Comparison of ENCODE assay signal across 8 mouse cellular contexts in the genomic region with DNA sequence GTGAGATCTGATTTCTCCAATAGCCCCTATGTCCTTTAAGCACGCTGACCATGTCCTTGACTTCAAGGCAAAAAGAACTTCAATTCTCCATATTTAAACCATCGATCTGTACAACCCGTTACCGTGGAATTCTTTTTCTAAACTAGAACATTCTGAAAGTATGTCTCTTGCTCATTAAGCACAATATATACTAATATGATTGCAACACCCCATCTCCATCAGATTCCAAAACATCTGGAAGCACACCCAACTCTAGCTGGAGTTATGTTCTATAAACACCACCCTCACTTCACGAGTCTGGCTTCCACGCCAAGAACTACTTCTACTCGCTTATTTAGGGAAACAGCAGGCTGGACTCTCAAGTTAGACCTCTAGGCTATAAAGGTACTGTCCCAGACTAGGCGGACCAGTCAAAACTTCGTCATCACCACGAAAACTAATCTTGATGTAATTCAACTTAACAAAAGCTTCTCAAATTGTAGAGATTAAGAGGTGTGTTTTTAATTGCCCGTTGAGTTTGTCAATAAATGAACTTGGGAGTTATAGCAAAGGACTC. TPM values are rescaled to one million over a fixed set of nuclear protein-coding genes. Genes with fewer than 3 reads are reported as not detected.
A peak's percentile ranks its signal among the peaks of the same experiment; 100 is the strongest.
DNase-seq lines count a peak whose midpoint lies in the region; ATAC-seq and TF ChIP-seq lines count a peak whose summit lies in the region.

No protein-coding gene starts in this region.

- no peak for ATAC-seq in kidney, postnatal 0 days (replicated peaks; ENCODE audit: low FRiP score, low read depth)
- no peak for ATAC-seq in hindbrain, embryonic 16.5 days
- no peak for ATAC-seq in midbrain, embryonic 11.5 days (ENCODE audit: low FRiP score)

- peaks cover 11% of the 10 kb centered on the region for H3K4me1 ChIP-seq in kidney, postnatal 0 days (replicated peaks; ENCODE audit: insufficient read depth, low read length)
- H3K4me1 ChIP-seq in forebrain, embryonic 10.5 days: peaks cover 39% of the 10 kb centered on the region
- peaks cover 20% of the 10 kb centered on the region for H3K4me1 ChIP-seq in hindbrain, embryonic 16.5 days (ENCODE audit: control insufficient read depth, insufficient read depth, low read depth, low read length)
- H3K4me1 ChIP-seq in midbrain, embryonic 11.5 days (ENCODE audit: control insufficient read depth, insufficient read depth, low read length): peaks cover 16% of the 10 kb centered on the region

- no peaks in the 10 kb centered on the region; the same call in 1 of the 2 replicates for H3K36me3 ChIP-seq in kidney, postnatal 0 days (ENCODE audit: insufficient read depth, low read length)
- peaks cover 16% of the 10 kb centered on the region for H3K36me3 ChIP-seq in forebrain, embryonic 10.5 days (replicated peaks)
- no peaks in the 10 kb centered on the region for H3K36me3 ChIP-seq in hindbrain, embryonic 16.5 days (ENCODE audit: control insufficient read depth, insufficient read depth, low read length)
- H3K36me3 ChIP-seq in midbrain, embryonic 11.5 days (ENCODE audit: control insufficient read depth, insufficient read depth, low read length): no peaks in the 10 kb centered on the region

- 27% methylated on average over 11 of the region's 11 CpGs for WGBS in kidney, postnatal 0 days
- 52% methylated on average over 11 of the region's 11 CpGs for WGBS in forebrain, embryonic 10.5 days
- WGBS in hindbrain, embryonic 16.5 days: 39% methylated on average over 11 of the region's 11 CpGs
- WGBS in midbrain, embryonic 11.5 days: 47% methylated on average over 11 of the region's 11 CpGs

- H3K27ac ChIP-seq in kidney, postnatal 0 days: peak overlapping the region; percentile 92
- H3K27ac ChIP-seq in forebrain, embryonic 10.5 days: peak overlapping the region; percentile 96
- peak overlapping the region; percentile 95; the same call in 1 of the 2 replicates for H3K27ac ChIP-seq in hindbrain, embryonic 16.5 days (ENCODE audit: low read depth, low read length)
- H3K27ac ChIP-seq in midbrain, embryonic 11.5 days (ENCODE audit: low read depth, low read length): no peak overlapping the region

- peak overlapping the region; percentile 98 for H3K4me3 ChIP-seq in kidney, postnatal 0 days (replicated peaks; ENCODE audit: low read depth, low read length)
- peak overlapping the region; percentile 97 for H3K4me3 ChIP-seq in forebrain, embryonic 10.5 days
- peak overlapping the region; percentile 98 for H3K4me3 ChIP-seq in hindbrain, embryonic 16.5 days (ENCODE audit: low read length)
- H3K4me3 ChIP-seq in midbrain, embryonic 11.5 days (ENCODE audit: low read depth, low read length): peak overlapping the region; percentile 96

- H3K9ac ChIP-seq in kidney, postnatal 0 days (ENCODE audit: low read depth, low read length): peak overlapping the region; percentile 95
- H3K9ac ChIP-seq in hindbrain, embryonic 16.5 days (ENCODE audit: low read depth, low read length): peak overlapping the region; percentile 94
- H3K9ac ChIP-seq in midbrain, embryonic 11.5 days (ENCODE audit: low read length): peak overlapping the region; percentile 93

- peak overlapping the region; percentile 80 for H3K4me2 ChIP-seq in kidney, postnatal 0 days (ENCODE audit: low read length)
- H3K4me2 ChIP-seq in hindbrain, embryonic 16.5 days (ENCODE audit: low read length): peak overlapping the region; percentile 84
- H3K4me2 ChIP-seq in midbrain, embryonic 11.5 days: peak overlapping the region; percentile 86

- H3K9me3 ChIP-seq in kidney, postnatal 0 days (replicated peaks; ENCODE audit: low read length): no peaks in the 10 kb centered on the region
- H3K9me3 ChIP-seq in forebrain, embryonic 10.5 days: no peaks in the 10 kb centered on the region
- H3K9me3 ChIP-seq in hindbrain, embryonic 16.5 days (ENCODE audit: control insufficient read depth, low read length): no peaks in the 10 kb centered on the region
- H3K9me3 ChIP-seq in midbrain, embryonic 11.5 days (ENCODE audit: control insufficient read depth, low read length): no peaks in the 10 kb centered on the region

- no peaks in the 10 kb centered on the region for H3K27me3 ChIP-seq in kidney, postnatal 0 days (ENCODE audit: insufficient read depth, low read length)
- no peaks in the 10 kb centered on the region for H3K27me3 ChIP-seq in forebrain, embryonic 10.5 days (ENCODE audit: poor library complexity, severe bottlenecking)
- no peaks in the 10 kb centered on the region for H3K27me3 ChIP-seq in hindbrain, embryonic 16.5 days (replicated peaks; ENCODE audit: control insufficient read depth, insufficient read depth, low read length)
- H3K27me3 ChIP-seq in midbrain, embryonic 11.5 days (ENCODE audit: control insufficient read depth, insufficient read depth, low read length): no peaks in the 10 kb centered on the region

- no peak for DNase-seq in kidney, postnatal 0 days (ENCODE audit: low spot score)
- DNase-seq in kidney, adult 18-20 months: no peak
- DNase-seq in forebrain, embryonic 10.5 days (ENCODE audit: extremely low spot score, low spot score): no peak
- DNase-seq in midbrain, embryonic 11.5 days (ENCODE audit: low spot score, missing footprints): no peak
- DNase-seq in cerebellum, postnatal 25 days: no peak
- DNase-seq in spleen, adult 18-20 months: no peak
- DNase-seq in spleen, postnatal 14 days (ENCODE audit: low spot score in 2 of 2): no peak

- no peak for TF ChIP-seq CTCF in kidney, postnatal 0 days (IDR thresholded peaks at IDR 0.05; ENCODE audit: low read depth)

RNA-seq across cellular contexts. Expression of gene Dag1, which starts 1.2 kb away (rescaled TPM):
- 165 and 170 TPM in 2 replicates for polyA plus RNA-seq in kidney, postnatal 0 days (2015; fragmentation: Nextera tagmentation; extraction: Ambion mirVana)
- polyA plus RNA-seq in forebrain, embryonic 10.5 days (2016; fragmentation: Nextera tagmentation; extraction: Ambion mirVana): 74.0 and 76.4 TPM in 2 replicates
- polyA plus RNA-seq in hindbrain, embryonic 16.5 days (2015; fragmentation: Nextera tagmentation; extraction: Ambion mirVana): 75.4 and 90.0 TPM in 2 replicates
- polyA plus RNA-seq in midbrain, embryonic 11.5 days (2014; fragmentation: Nextera tagmentation; extraction: Ambion mirVana): 48.8 and 55.2 TPM in 2 replicates

RNA-seq across cellular contexts. Expression of gene Nicn1, which starts 27.7 kb away (rescaled TPM):
- polyA plus RNA-seq in kidney, postnatal 0 days (2015; fragmentation: Nextera tagmentation; extraction: Ambion mirVana): 30.1 and 34.5 TPM in 2 replicates
- polyA plus RNA-seq in forebrain, embryonic 10.5 days (2016; fragmentation: Nextera tagmentation; extraction: Ambion mirVana): 31.6 and 34.3 TPM in 2 replicates
- 142 and 145 TPM in 2 replicates for polyA plus RNA-seq in hindbrain, embryonic 16.5 days (2015; fragmentation: Nextera tagmentation; extraction: Ambion mirVana)
- 61.2 and 64.0 TPM in 2 replicates for polyA plus RNA-seq in midbrain, embryonic 11.5 days (2014; fragmentation: Nextera tagmentation; extraction: Ambion mirVana)

RNA-seq across cellular contexts. Expression of gene Amt, which starts 34.1 kb away (rescaled TPM):
- 50.5 and 51.2 TPM in 2 replicates for polyA plus RNA-seq in kidney, postnatal 0 days (2015; fragmentation: Nextera tagmentation; extraction: Ambion mirVana)
- polyA plus RNA-seq in forebrain, embryonic 10.5 days (2016; fragmentation: Nextera tagmentation; extraction: Ambion mirVana): 34.8 and 40.0 TPM in 2 replicates
- polyA plus RNA-seq in hindbrain, embryonic 16.5 days (2015; fragmentation: Nextera tagmentation; extraction: Ambion mirVana): 23.3 and 26.3 TPM in 2 replicates
- 24.2 and 27.1 TPM in 2 replicates for polyA plus RNA-seq in midbrain, embryonic 11.5 days (2014; fragmentation: Nextera tagmentation; extraction: Ambion mirVana)

RNA-seq across cellular contexts. Expression of gene Rhoa, which starts 43.4 kb away (rescaled TPM):
- polyA plus RNA-seq in kidney, postnatal 0 days (2015; fragmentation: Nextera tagmentation; extraction: Ambion mirVana): 448 and 489 TPM in 2 replicates
- polyA plus RNA-seq in forebrain, embryonic 10.5 days (2016; fragmentation: Nextera tagmentation; extraction: Ambion mirVana): 257 and 290 TPM in 2 replicates
- 278 TPM in 2 replicates for polyA plus RNA-seq in hindbrain, embryonic 16.5 days (2015; fragmentation: Nextera tagmentation; extraction: Ambion mirVana)
- 278 and 298 TPM in 2 replicates for polyA plus RNA-seq in midbrain, embryonic 11.5 days (2014; fragmentation: Nextera tagmentation; extraction: Ambion mirVana)

RNA-seq across cellular contexts. Expression of gene Tcta, which starts 43.4 kb away (rescaled TPM):
- 47.5 and 49.0 TPM in 2 replicates for polyA plus RNA-seq in kidney, postnatal 0 days (2015; fragmentation: Nextera tagmentation; extraction: Ambion mirVana)
- polyA plus RNA-seq in forebrain, embryonic 10.5 days (2016; fragmentation: Nextera tagmentation; extraction: Ambion mirVana): 13.4 and 13.8 TPM in 2 replicates
- 51.6 and 57.2 TPM in 2 replicates for polyA plus RNA-seq in hindbrain, embryonic 16.5 days (2015; fragmentation: Nextera tagmentation; extraction: Ambion mirVana)
- 30.8 and 34.6 TPM in 2 replicates for polyA plus RNA-seq in midbrain, embryonic 11.5 days (2014; fragmentation: Nextera tagmentation; extraction: Ambion mirVana)
